Mouse (Mus musculus) embryonic facial prominence, embryonic 13.5 days (tissue): ENCODE measurements around the gene Muc15. TPM values are rescaled to one million over a fixed set of nuclear protein-coding genes. Genes with fewer than 3 reads are reported as not detected.

ENCODE experiments used
- ATAC-seq: fragments of 200-750 bp; cut with Nextera tagmentation; 2 replicates; pipeline ENCODE4 v1.8.0; 2017; ENCODE audit warnings: low read depth; ENCODE audit not compliant: insufficient number of reproducible peaks, insufficient read depth, low FRiP score, low TSS enrichment
- H3K27ac ChIP-seq: fragments of 300-500 bp; sonication (generic); 2 replicates; pipeline ENCODE4 v1.5.1; 2015; ENCODE audit warnings: moderate library complexity, mild to moderate bottlenecking, inconsistent platforms
- H3K27me3 ChIP-seq: fragments of 300-500 bp; sonication (generic); 2 replicates; pipeline ENCODE4 v1.6.1; 2015; ENCODE audit warnings: mild to moderate bottlenecking, inconsistent platforms
- H3K36me3 ChIP-seq: fragments of 300-500 bp; sonication (generic); 2 replicates; pipeline ENCODE4 v1.6.1; 2015; ENCODE audit warnings: mild to moderate bottlenecking, inconsistent platforms
- H3K4me1 ChIP-seq: fragments of 300-500 bp; sonication (generic); 2 replicates; pipeline ENCODE4 v1.6.1; 2015; ENCODE audit warnings: inconsistent platforms
- H3K4me2 ChIP-seq: fragments of 300-500 bp; sonication (generic); 2 replicates; pipeline ENCODE4 v1.6.1; 2015; ENCODE audit warnings: moderate library complexity, mild to moderate bottlenecking, inconsistent platforms
- H3K4me3 ChIP-seq: fragments of 300-500 bp; sonication (generic); 2 replicates; pipeline ENCODE4 v1.5.1; 2015; ENCODE audit warnings: mild to moderate bottlenecking, inconsistent platforms
- H3K9ac ChIP-seq: fragments of 300-500 bp; sonication (generic); 2 replicates; pipeline ENCODE4 v1.6.1; 2015; ENCODE audit warnings: mild to moderate bottlenecking, inconsistent platforms
- H3K9me3 ChIP-seq: fragments of 300-500 bp; sonication (generic); 2 replicates; pipeline ENCODE4 v1.6.1; 2016; ENCODE audit warnings: inconsistent platforms
- WGBS: fragments of 180-500 bp; shearing (Covaris S2); methylation state at CpG from one replicate; pipeline ENCODE4 v1.1.7; 2015; ENCODE audit warnings: mixed read lengths; 5-methylcytosine and 5-hydroxymethylcytosine counted together
- polyA plus RNA-seq: library from polyadenylated mRNA; unstranded; fragments of >200 nt; fragmentation: Nextera tagmentation; extraction: Ambion mirVana; gene quantifications from 2 replicates; pipeline ENCODE4 v1.2.1, GENCODE M21; 2015

The Muc15 gene
- polyA plus RNA-seq: 1.2 and 1.3 TPM in 2 replicates

GRCm38 (mm10) chr2:110721290-110721753 is at the start of gene Muc15:
TSS of gene Muc15 (plus strand) at chr2:110721340.
- H3K27ac ChIP-seq: no peak within 1 kb of the TSS
- no peaks in the 10 kb centered on the region for H3K36me3 ChIP-seq
- ATAC-seq: no peak
- WGBS: 57% methylated on average over 3 of the region's 3 CpGs
- H3K27me3 ChIP-seq: no peaks in the 10 kb centered on the region
- H3K9ac ChIP-seq: no peak within 1 kb of the TSS
- no peak within 1 kb of the TSS for H3K4me2 ChIP-seq
- H3K9me3 ChIP-seq: no peaks in the 10 kb centered on the region
- no peak within 1 kb of the TSS for H3K4me3 ChIP-seq
- no peaks in the 10 kb centered on the region for H3K4me1 ChIP-seq

GRCm38 (mm10) chr2:110709436-110709835 is 11.7 kb upstream of the Muc15 start:
- Histone ChIP-seq H3K27ac (no peak overlapping the region), H3K4me3 (no peak overlapping the region), H3K9ac (no peak overlapping the region), H3K9me3 (no peaks in the 10 kb centered on the region), H3K36me3 (no peaks in the 10 kb centered on the region), H3K27me3 (no peaks in the 10 kb centered on the region), H3K4me2 (no peak overlapping the region), H3K4me1 (no peaks in the 10 kb centered on the region)
- 89% methylated on average over 3 of the region's 3 CpGs for whole genome bisulfite sequencing
- no peak for ATAC-seq

GRCm38 (mm10) chr2:110710055-110710720 is 11.0 kb upstream of the Muc15 start:
- Histone ChIP-seq H3K36me3 (no peaks in the 10 kb centered on the region), H3K27me3 (no peaks in the 10 kb centered on the region), H3K4me2 (no peak overlapping the region), H3K27ac (no peak overlapping the region), H3K9ac (no peak overlapping the region), H3K9me3 (no peaks in the 10 kb centered on the region), H3K4me1 (no peaks in the 10 kb centered on the region), H3K4me3 (no peak overlapping the region)
- WGBS: 70% methylated on average over 10 of the region's 10 CpGs
- ATAC-seq: peak; percentile 59; the same call in 1 of the 2 replicates

- no peaks in the 10 kb centered on the region for H3K4me1 ChIP-seq
- no peak for ATAC-seq
- no peaks in the 10 kb centered on the region for H3K27me3 ChIP-seq
- no peaks in the 10 kb centered on the region for H3K36me3 ChIP-seq
- no peak overlapping the region for H3K4me2 ChIP-seq
- no peak overlapping the region for H3K9ac ChIP-seq
- H3K9me3 ChIP-seq: no peaks in the 10 kb centered on the region
- no peak overlapping the region for H3K27ac ChIP-seq
- H3K4me3 ChIP-seq: no peak overlapping the region
These were observed 2.1 kb upstream of the Muc15 start for GRCm38 (mm10) chr2:110719051-110719450.

GRCm38 (mm10) chr2:110722208-110722607 is 1.1 kb downstream of the Muc15 start:
- no peaks in the 10 kb centered on the region for H3K9me3 ChIP-seq
- no peaks in the 10 kb centered on the region for H3K27me3 ChIP-seq
- no peaks in the 10 kb centered on the region for H3K4me1 ChIP-seq
- no peak overlapping the region for H3K27ac ChIP-seq
- no peak overlapping the region for H3K9ac ChIP-seq
- no peak overlapping the region for H3K4me3 ChIP-seq
- no peak for ATAC-seq
- no peak overlapping the region for H3K4me2 ChIP-seq
- 69% methylated on average over 1 of the region's 1 CpGs for WGBS
- no peaks in the 10 kb centered on the region for H3K36me3 ChIP-seq

- Histone ChIP-seq H3K36me3 (no peaks in the 10 kb centered on the region), H3K9ac (no peak overlapping the region), H3K27ac (no peak overlapping the region), H3K4me2 (no peak overlapping the region), H3K27me3 (no peaks in the 10 kb centered on the region), H3K4me1 (no peaks in the 10 kb centered on the region), H3K4me3 (no peak overlapping the region), H3K9me3 (no peaks in the 10 kb centered on the region)
- no peak for ATAC-seq
These were observed 5.0 kb downstream of the Muc15 start for GRCm38 (mm10) chr2:110726106-110726505.

GRCm38 (mm10) chr2:110737236-110737635 is 16.1 kb downstream of the Muc15 start:
- ATAC-seq: no peak

GRCm38 (mm10) chr2:110737981-110738380 is 16.8 kb downstream of the Muc15 start:
- Histone ChIP-seq H3K27ac (no peak overlapping the region), H3K9me3 (no peaks in the 10 kb centered on the region), H3K27me3 (no peaks in the 10 kb centered on the region), H3K36me3 (no peaks in the 10 kb centered on the region), H3K4me1 (no peaks in the 10 kb centered on the region; the same call in 1 of the 2 replicates), H3K4me2 (no peak overlapping the region), H3K9ac (no peak overlapping the region), H3K4me3 (no peak overlapping the region)
- WGBS: 19% methylated on average over 2 of the region's 2 CpGs
- ATAC-seq: no peak

More at GRCm38 (mm10) chr2:110737236-110737635, 16.1 kb downstream of the Muc15 start:
- no peak overlapping the region for H3K27ac ChIP-seq
- no peaks in the 10 kb centered on the region for H3K27me3 ChIP-seq
- no peak overlapping the region for H3K4me2 ChIP-seq
- no peak overlapping the region for H3K4me3 ChIP-seq
- no peaks in the 10 kb centered on the region for H3K36me3 ChIP-seq
- H3K9me3 ChIP-seq: no peaks in the 10 kb centered on the region
- WGBS: 60% methylated on average over 4 of the region's 4 CpGs
- H3K4me1 ChIP-seq: no peaks in the 10 kb centered on the region; the same call in 1 of the 2 replicates
- H3K9ac ChIP-seq: no peak overlapping the region

GRCm38 (mm10) chr2:110739781-110740180 is 18.6 kb downstream of the Muc15 start:
- Histone ChIP-seq H3K4me1 (no peaks in the 10 kb centered on the region; the same call in 1 of the 2 replicates), H3K9ac (no peak overlapping the region), H3K4me2 (no peak overlapping the region), H3K27me3 (no peaks in the 10 kb centered on the region), H3K27ac (no peak overlapping the region), H3K36me3 (no peaks in the 10 kb centered on the region), H3K9me3 (no peaks in the 10 kb centered on the region), H3K4me3 (no peak overlapping the region)
- 72% methylated on average over 1 of the region's 1 CpGs for WGBS
- ATAC-seq: no peak

- no peak overlapping the region for H3K4me2 ChIP-seq
- no peaks in the 10 kb centered on the region for H3K9me3 ChIP-seq
- no peak for ATAC-seq
- no peak overlapping the region for H3K27ac ChIP-seq
- no peaks in the 10 kb centered on the region for H3K36me3 ChIP-seq
- H3K27me3 ChIP-seq: no peaks in the 10 kb centered on the region
- H3K4me1 ChIP-seq: no peaks in the 10 kb centered on the region; the same call in 1 of the 2 replicates
- 44% methylated on average over 1 of the region's 1 CpGs for WGBS
- no peak overlapping the region for H3K9ac ChIP-seq
- no peak overlapping the region for H3K4me3 ChIP-seq
These were observed 19.4 kb downstream of the Muc15 start for GRCm38 (mm10) chr2:110740493-110740892.

GRCm38 (mm10) chr2:110757556-110757955 is 36.4 kb downstream of the Muc15 start:
- H3K4me1 ChIP-seq: no peaks in the 10 kb centered on the region
- no peaks in the 10 kb centered on the region for H3K27me3 ChIP-seq
- H3K4me2 ChIP-seq: no peak overlapping the region
- no peak overlapping the region for H3K4me3 ChIP-seq
- H3K27ac ChIP-seq: no peak overlapping the region
- 79% methylated on average over 2 of the region's 2 CpGs for WGBS
- H3K9me3 ChIP-seq: no peaks in the 10 kb centered on the region
- no peak overlapping the region for H3K9ac ChIP-seq
- no peaks in the 10 kb centered on the region for H3K36me3 ChIP-seq
- ATAC-seq: no peak

GRCm38 (mm10) chr2:110759434-110759833 is 38.3 kb downstream of the Muc15 start:
- Histone ChIP-seq H3K27me3 (no peaks in the 10 kb centered on the region), H3K4me1 (no peaks in the 10 kb centered on the region), H3K4me2 (no peak overlapping the region), H3K9ac (no peak overlapping the region), H3K27ac (no peak overlapping the region), H3K4me3 (no peak overlapping the region), H3K36me3 (no peaks in the 10 kb centered on the region), H3K9me3 (no peaks in the 10 kb centered on the region)
- ATAC-seq: no peak
- 86% methylated on average over 2 of the region's 2 CpGs for WGBS
